Mouse (Mus musculus) midbrain, embryonic 11.5 days (tissue): Measurements from ENCODE around the gene Gm9970. TPM values are rescaled to one million over a fixed set of nuclear protein-coding genes. Genes with fewer than 3 reads are reported as not detected.
A peak's percentile ranks its signal among the peaks of the same experiment; 100 is the strongest.
"Not testable (repeated sequence)": the region's sequence is repeated elsewhere in the genome, so short reads cannot be mapped to it uniquely, and the experiment has no call there.

ENCODE experiments used
- ATAC-seq: fragments of 200-750 bp; cut with Nextera tagmentation; 2 replicates; pipeline ENCODE4 v1.8.0; 2017; ENCODE audit warnings: moderate TSS enrichment, moderate library complexity; ENCODE audit not compliant: low FRiP score
- DNase-seq: peaks from one replicate; pipeline ENCODE4 v3.0.0; 2015; ENCODE audit warnings: low spot score; ENCODE audit errors: missing footprints
- H3K27ac ChIP-seq: fragments of 300-500 bp; sonication (generic); 2 replicates; pipeline ENCODE4 v1.5.1; 2014; ENCODE audit warnings: low read depth, low read length
- H3K27me3 ChIP-seq: fragments of 300-500 bp; sonication (generic); 2 replicates; pipeline ENCODE4 v1.6.1; 2014; ENCODE audit warnings: mild to moderate bottlenecking, low read length, moderate library complexity, mixed read lengths; ENCODE audit not compliant: control insufficient read depth, insufficient read depth
- H3K36me3 ChIP-seq: fragments of 300-500 bp; sonication (generic); 2 replicates; pipeline ENCODE4 v1.6.1; 2014; ENCODE audit warnings: mild to moderate bottlenecking, low read length, moderate library complexity, mixed read lengths; ENCODE audit not compliant: control insufficient read depth, insufficient read depth
- H3K4me1 ChIP-seq: fragments of 300-500 bp; sonication (generic); 2 replicates; pipeline ENCODE4 v1.6.1; 2014; ENCODE audit warnings: low read length; ENCODE audit not compliant: control insufficient read depth, insufficient read depth
- H3K4me2 ChIP-seq: fragments of 300-500 bp; sonication (generic); 2 replicates; pipeline ENCODE4 v1.6.1; 2014; ENCODE audit warnings: mild to moderate bottlenecking, moderate library complexity
- H3K4me3 ChIP-seq: fragments of 300-500 bp; sonication (generic); 2 replicates; pipeline ENCODE4 v1.5.1; 2014; ENCODE audit warnings: low read depth, low read length
- H3K9ac ChIP-seq: fragments of 300-500 bp; sonication (generic); 2 replicates; pipeline ENCODE4 v1.6.1; 2014; ENCODE audit warnings: low read length
- H3K9me3 ChIP-seq: fragments of 300-500 bp; sonication (generic); 2 replicates; pipeline ENCODE4 v1.6.1; 2016; ENCODE audit warnings: low read length; ENCODE audit not compliant: control insufficient read depth
- WGBS: fragments of 180-500 bp; shearing (Covaris S2); extraction: QIAGEN DNeasy Blood & Tissue Kit; methylation state at CpG from one replicate; pipeline ENCODE4 v1.1.7; 2014; 5-methylcytosine and 5-hydroxymethylcytosine counted together
- polyA plus RNA-seq: library from polyadenylated mRNA; unstranded; fragments of >200 nt; fragmentation: Nextera tagmentation; extraction: Ambion mirVana; gene quantifications from 2 replicates; pipeline ENCODE4 v1.2.1, GENCODE M21; 2014

Gene Gm9970
- polyA plus RNA-seq, 1 experiment from 2014 or later = 1.3 TPM

DNA sequence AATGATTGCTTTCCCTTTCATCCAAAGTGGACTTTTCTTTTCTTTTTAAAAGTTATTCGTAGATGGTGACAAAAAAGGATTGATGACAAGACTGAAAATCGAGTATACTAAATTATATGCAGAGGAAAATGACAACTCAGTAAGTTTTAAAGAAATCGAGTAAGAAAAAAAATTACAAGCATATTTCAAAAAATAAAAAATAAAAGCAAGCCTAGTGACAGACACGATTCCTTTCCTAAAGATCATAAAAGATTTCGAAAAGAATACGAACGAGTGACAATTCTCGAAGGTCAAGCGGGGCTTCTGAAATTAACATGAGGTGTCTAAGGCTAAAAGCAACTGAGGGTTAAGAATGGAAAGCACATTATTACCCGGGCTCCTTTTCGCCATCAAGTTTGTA, 21.6 kb downstream of the Gm9970 start:
- no peak for ATAC-seq

DNA sequence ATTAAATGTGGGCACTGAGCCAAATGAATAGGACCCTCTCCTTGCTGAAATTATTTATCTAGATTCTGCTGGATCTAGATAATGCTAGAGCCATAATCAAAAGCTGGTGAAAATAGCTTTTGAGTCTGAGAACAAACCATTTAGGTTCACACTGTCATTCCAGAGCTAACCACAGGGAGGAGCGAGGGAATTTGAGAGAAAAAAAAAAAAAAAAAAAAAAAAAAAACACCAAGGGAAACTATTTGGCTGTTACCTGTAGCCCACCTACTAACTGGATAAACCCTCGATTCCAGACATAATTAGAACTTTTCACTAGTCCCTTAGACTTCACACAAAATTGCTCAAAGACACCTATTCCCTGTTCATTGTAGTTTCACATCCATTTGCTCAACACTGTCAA, 22.0 kb downstream of the Gm9970 start:
- no peaks in the 10 kb centered on the region for H3K36me3 ChIP-seq
- 6% methylated on average over 2 of the region's 2 CpGs for WGBS
- ATAC-seq (no peak), DNase-seq (peak; percentile 88)
- H3K4me1 ChIP-seq = peaks cover 8% of the 10 kb centered on the region; the same call in 1 of the 2 replicates
- H3K27ac ChIP-seq = no peak overlapping the region
- H3K4me2 ChIP-seq = peak overlapping the region; percentile 85
- H3K9ac ChIP-seq = no peak overlapping the region
- no peaks in the 10 kb centered on the region for H3K9me3 ChIP-seq
- H3K4me3 ChIP-seq = peak overlapping the region; percentile 17
- no peaks in the 10 kb centered on the region for H3K27me3 ChIP-seq

More for the DNA sequence above, 21.6 kb downstream of the Gm9970 start:
- peaks cover 8% of the 10 kb centered on the region; the same call in 1 of the 2 replicates for H3K4me1 ChIP-seq
- peak overlapping the region; percentile 85 for H3K4me2 ChIP-seq
- H3K27ac ChIP-seq = no peak overlapping the region; the same call in 1 of the 2 replicates
- 2% methylated on average over 11 of the region's 11 CpGs for WGBS
- no peaks in the 10 kb centered on the region for H3K36me3 ChIP-seq
- H3K9ac ChIP-seq = peak overlapping the region; percentile 91
- peak overlapping the region; percentile 96 for H3K4me3 ChIP-seq
- H3K27me3 ChIP-seq = no peaks in the 10 kb centered on the region
- no peaks in the 10 kb centered on the region for H3K9me3 ChIP-seq
- DNase-seq = no peak

GRCm38 (mm10) chr5:31218294-31218693, 22.7 kb downstream of the Gm9970 start:
- peaks cover 8% of the 10 kb centered on the region; the same call in 1 of the 2 replicates for H3K4me1 ChIP-seq
- H3K27ac ChIP-seq = no peak overlapping the region
- ATAC-seq (no peak), DNase-seq (no peak)
- no peaks in the 10 kb centered on the region for H3K36me3 ChIP-seq
- no peak overlapping the region for H3K9ac ChIP-seq
- H3K9me3 ChIP-seq = no peaks in the 10 kb centered on the region
- no peaks in the 10 kb centered on the region for H3K27me3 ChIP-seq
- no peak overlapping the region for H3K4me2 ChIP-seq
- 65% methylated on average over 7 of the region's 7 CpGs for WGBS
- no peak overlapping the region for H3K4me3 ChIP-seq

DNA sequence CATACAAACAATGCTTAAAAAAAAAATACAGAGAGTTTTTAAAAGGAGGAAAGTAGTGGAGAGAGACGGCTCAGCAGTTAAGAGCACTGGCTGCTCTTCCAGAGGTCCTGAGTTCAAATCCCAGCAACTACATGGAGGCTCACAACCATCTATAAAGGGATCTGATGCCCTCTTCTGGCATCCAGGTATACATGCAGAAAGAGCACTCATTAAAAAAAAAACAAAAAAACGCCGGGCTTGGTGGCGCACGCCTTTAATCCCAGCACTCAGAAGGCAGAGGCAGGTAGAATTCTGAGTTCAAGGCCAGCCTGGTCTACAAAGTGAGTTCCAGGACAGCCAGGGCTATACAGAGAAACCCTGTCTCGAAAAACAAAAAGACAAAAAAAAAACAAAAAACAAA, 24.5 kb downstream of the Gm9970 start:
- not testable (repeated sequence) for H3K4me3 ChIP-seq, H3K27ac ChIP-seq, H3K9me3 ChIP-seq, DNase-seq, H3K27me3 ChIP-seq, ATAC-seq, H3K4me1 ChIP-seq, H3K36me3 ChIP-seq, H3K9ac ChIP-seq, H3K4me2 ChIP-seq
- 91% methylated on average over 6 of the region's 6 CpGs for WGBS

- Histone ChIP-seq H3K36me3 (peaks cover 19% of the 10 kb centered on the region), H3K4me3 (no peak overlapping the region), H3K4me2 (no peak overlapping the region)
Measured at GRCm38 (mm10) chr5:31204421-31204820, 36.6 kb downstream of the Gm9970 start.

DNA sequence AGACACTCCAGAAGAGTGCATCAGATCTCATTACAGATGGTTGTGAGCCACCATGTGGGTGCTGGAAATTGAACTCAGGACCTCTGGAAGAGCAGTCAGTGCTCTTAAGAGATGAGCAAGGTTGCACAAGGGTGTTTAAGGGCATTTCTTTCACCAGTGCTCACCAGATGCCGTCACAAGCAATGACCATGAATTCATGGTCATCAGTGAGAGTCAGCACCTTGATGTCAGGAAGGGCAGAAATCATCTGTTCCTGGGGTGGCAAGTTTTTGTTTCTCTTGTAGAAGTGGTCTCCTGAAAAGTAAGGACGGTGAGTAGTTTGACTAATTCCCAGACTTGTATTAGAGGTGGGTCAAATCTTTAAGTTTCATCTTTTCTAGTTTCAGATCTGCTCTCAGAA, 37.2 kb downstream of the Gm9970 start:
- no peak for DNase-seq
- Histone ChIP-seq H3K36me3 (peaks cover 22% of the 10 kb centered on the region), H3K9me3 (peaks cover 4% of the 10 kb centered on the region), H3K27me3 (no peaks in the 10 kb centered on the region), H3K4me3 (no peak overlapping the region), H3K27ac (no peak overlapping the region), H3K4me1 (peaks cover 12% of the 10 kb centered on the region), H3K4me2 (no peak overlapping the region), H3K9ac (no peak overlapping the region)
- 92% methylated on average over 2 of the region's 2 CpGs for WGBS
- ATAC-seq = no peak

More at GRCm38 (mm10) chr5:31204421-31204820, 36.6 kb downstream of the Gm9970 start:
- H3K9me3 ChIP-seq = peaks cover 4% of the 10 kb centered on the region
- DNase-seq (peak; percentile 37), ATAC-seq (no peak)
- H3K9ac ChIP-seq = no peak overlapping the region
- H3K27me3 ChIP-seq = no peaks in the 10 kb centered on the region
- WGBS = 93% methylated on average over 6 of the region's 6 CpGs
- peaks cover 12% of the 10 kb centered on the region for H3K4me1 ChIP-seq
- H3K27ac ChIP-seq = no peak overlapping the region

- peaks cover 4% of the 10 kb centered on the region for H3K9me3 ChIP-seq
- peaks cover 12% of the 10 kb centered on the region for H3K4me1 ChIP-seq
- peak overlapping the region; percentile 64 for H3K4me2 ChIP-seq
- peak overlapping the region; percentile 71; the same call in 1 of the 2 replicates for H3K9ac ChIP-seq
- 86% methylated on average over 7 of the region's 7 CpGs for WGBS
- H3K27me3 ChIP-seq = no peaks in the 10 kb centered on the region
- DNase-seq (peak; percentile 65), ATAC-seq (no peak)
- peak overlapping the region; percentile 71; the same call in 1 of the 2 replicates for H3K27ac ChIP-seq
- H3K36me3 ChIP-seq = peaks cover 27% of the 10 kb centered on the region
- peak overlapping the region; percentile 76 for H3K4me3 ChIP-seq
Measured at GRCm38 (mm10) chr5:31202933-31203332, 38.1 kb downstream of the Gm9970 start.

DNA sequence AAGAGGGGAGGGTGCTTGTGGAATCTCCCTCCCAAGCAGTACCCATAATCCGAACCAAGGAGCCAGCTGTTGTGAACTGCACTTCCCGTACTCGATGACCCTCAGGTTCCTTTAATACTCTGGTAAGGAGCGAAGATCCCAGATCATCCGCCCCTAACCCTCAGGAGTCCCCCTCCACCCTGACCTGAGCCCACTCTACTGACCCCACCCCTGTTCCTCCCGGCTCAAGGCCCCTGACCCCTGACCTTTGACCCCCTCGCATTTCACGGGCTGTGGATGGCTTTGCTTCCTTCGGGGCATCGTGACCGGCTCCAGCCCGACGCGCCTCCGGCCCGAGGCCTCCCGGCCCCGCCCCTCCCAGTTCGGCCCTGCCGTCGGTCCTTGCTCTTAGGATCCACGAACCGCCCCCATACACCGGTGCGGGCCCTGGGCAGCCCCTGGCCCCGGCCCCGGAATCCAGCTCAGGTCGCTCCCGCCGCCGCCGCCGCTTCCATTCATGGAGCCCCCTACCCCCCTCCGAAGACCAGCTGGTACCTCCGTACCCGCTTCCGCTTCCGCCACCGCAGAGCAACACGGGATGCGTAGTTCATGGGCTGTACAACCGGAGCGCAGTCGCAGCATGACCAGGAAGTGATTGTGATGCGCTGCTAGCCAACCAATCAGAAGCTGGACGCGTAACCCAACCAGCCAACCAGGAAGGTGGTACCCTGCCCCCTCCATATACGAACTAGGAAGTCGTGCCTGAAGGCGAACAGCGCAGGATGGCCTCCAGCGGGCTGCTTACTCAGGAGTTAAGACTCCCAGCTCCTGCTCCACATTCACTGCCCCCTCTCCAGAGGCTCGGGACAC, 39.1 kb downstream of the Gm9970 start, which contains the start of gene Zfp513:
Gene Zfp513 (minus strand): TSS at position 562 of the 849 bp plus-strand sequence.
- H3K4me2 ChIP-seq = peak within 1 kb of the TSS; percentile 64
- DNase-seq = peak; percentile 98
- WGBS = under 1% methylated on average over 53 of the region's 53 CpGs
- peak; percentile 97 for ATAC-seq
- peak within 1 kb of the TSS; percentile 88 for H3K9ac ChIP-seq
- peak within 1 kb of the TSS; percentile 76 for H3K4me3 ChIP-seq
- peaks cover 12% of the 10 kb centered on the region for H3K4me1 ChIP-seq
- H3K36me3 ChIP-seq = peaks cover 28% of the 10 kb centered on the region
- H3K27ac ChIP-seq = peak within 1 kb of the TSS; percentile 74
- peaks cover 4% of the 10 kb centered on the region for H3K9me3 ChIP-seq
- no peaks in the 10 kb centered on the region for H3K27me3 ChIP-seq
